Mouse (Mus musculus) c-Kit-positive CD71-positive TER-119-positive erythroid progenitor cells, embryonic 14.5 days (primary cell): ENCODE measurements around the gene Tcl1b3.

Experiments
- DNase-seq: peaks from one replicate; pipeline ENCODE4 v3.0.0-alpha.2; 2013; ENCODE audit warnings: low spot score

Tcl1b3 gene

DNA sequence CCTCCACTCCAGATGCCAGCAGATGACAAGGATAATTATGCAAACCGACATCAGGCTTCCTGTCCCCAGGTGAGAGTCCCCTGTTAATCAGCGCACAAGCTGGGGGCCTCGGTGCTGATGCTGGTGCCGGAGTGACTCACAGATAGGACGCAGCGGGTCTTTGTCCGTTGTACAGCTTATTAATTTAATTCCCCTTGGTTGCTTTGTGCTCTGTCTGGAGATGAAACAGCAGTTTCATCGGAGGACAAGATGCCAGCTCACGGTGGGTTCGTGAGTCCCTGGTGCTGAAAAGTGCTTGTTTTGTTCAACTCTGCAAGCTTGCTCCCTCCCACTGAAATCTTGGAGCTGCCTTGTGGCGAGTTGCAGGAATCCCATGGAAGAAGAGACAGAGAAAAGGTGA is 43.5 kb downstream of the Tcl1b3 start:
- DNase-seq = no peak

DNA sequence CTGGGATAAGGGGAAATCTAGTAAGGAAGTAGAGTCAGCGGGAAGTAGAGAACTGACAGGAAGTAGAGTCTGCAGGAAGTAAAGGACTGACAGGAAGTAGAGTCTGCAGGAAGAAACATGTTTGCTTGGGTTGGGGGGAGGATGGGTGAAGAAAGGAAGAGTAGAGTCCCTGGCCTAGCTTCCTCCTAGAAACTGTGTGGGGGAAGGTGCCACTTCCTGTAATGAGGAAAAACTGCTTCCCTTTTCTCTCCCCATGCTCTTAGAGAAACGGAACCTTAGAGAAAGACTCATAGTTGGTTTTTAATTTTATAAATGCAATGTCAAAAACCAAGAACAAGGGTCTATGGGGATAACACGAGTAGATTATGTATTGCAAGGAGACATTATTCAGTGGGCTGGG is 44.2 kb downstream of the Tcl1b3 start:
- DNase-seq = no peak

DNA sequence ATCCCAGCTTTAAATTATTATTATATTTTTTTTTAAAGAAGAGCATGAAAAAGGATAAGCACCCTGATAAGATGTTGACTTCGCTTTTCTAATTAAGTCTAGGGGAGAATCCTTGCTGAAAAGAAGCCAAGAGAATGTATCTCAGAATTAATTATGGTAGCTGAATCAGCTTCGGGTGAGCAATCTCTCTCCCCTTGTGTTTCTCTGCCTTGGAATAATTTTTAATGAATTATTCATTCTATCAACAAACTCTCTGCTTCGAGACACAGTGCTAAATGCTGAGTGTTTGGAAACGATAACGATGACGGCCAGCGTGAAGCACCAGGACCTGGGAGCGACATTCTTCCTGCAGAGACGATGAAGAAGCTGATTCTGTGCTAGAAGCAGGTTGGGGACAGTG is 48.2 kb downstream of the Tcl1b3 start:
- no peak for DNase-seq
